Mouse (Mus musculus) thymus, adult 2 months (tissue): ENCODE measurements around the gene Gm6614. TPM values are rescaled to one million over a fixed set of nuclear protein-coding genes. Genes with fewer than 3 reads are reported as not detected.

Experiments used
- DNase-seq: peaks from one replicate; pipeline ENCODE4 v3.0.0; 2021
- H3K27ac ChIP-seq: fragments of 200-500 bp; 2 replicates; pipeline ENCODE4 v1.5.1; 2012; ENCODE audit warnings: low read length, control low read depth; ENCODE audit not compliant: control insufficient read depth, insufficient read depth
- H3K27me3 ChIP-seq: fragments of 200-500 bp; 2 replicates; pipeline ENCODE4 v1.6.1; 2012; ENCODE audit warnings: mild to moderate bottlenecking, low read length, moderate library complexity, mixed read lengths; ENCODE audit not compliant: control insufficient read depth, insufficient read depth
- H3K36me3 ChIP-seq: fragments of 200-500 bp; 2 replicates; pipeline ENCODE4 v1.6.1; 2012; ENCODE audit warnings: mild to moderate bottlenecking, low read length, moderate library complexity; ENCODE audit not compliant: control insufficient read depth, insufficient read depth
- H3K4me1 ChIP-seq: fragments of 200-500 bp; replicated peaks from 2 replicates; pipeline ENCODE4 v1.6.1; 2012; ENCODE audit warnings: low read length; ENCODE audit not compliant: control insufficient read depth, insufficient read depth
- H3K4me3 ChIP-seq: fragments of 200-500 bp; 2 replicates; pipeline ENCODE4 v1.5.1; 2012; ENCODE audit warnings: mild to moderate bottlenecking, low read length, control low read depth, moderate library complexity; ENCODE audit not compliant: control insufficient read depth, insufficient read depth
- CTCF ChIP-seq: fragments of 200-500 bp; IDR thresholded peaks from 2 replicates; pipeline ENCODE4 v1.5.1; 2012; ENCODE audit warnings: mild to moderate bottlenecking, control low read depth, low read length, moderate library complexity, borderline replicate concordance; ENCODE audit not compliant: control insufficient read depth, poor library complexity, insufficient read depth; ENCODE audit errors: extremely low read depth
- POLR2A ChIP-seq: fragments of 200-500 bp; IDR thresholded peaks from 2 replicates; pipeline ENCODE4 v1.6.1; 2012; ENCODE audit warnings: mild to moderate bottlenecking, low read length, control low read depth, moderate library complexity; ENCODE audit not compliant: control insufficient read depth, poor library complexity, insufficient read depth; ENCODE audit errors: extremely low read depth
- WGBS: fragments of 180-500 bp; shearing (Covaris S2); methylation state at CpG from one replicate; pipeline ENCODE4 v1.1.7; 2018; 5-methylcytosine and 5-hydroxymethylcytosine counted together
- polyA plus RNA-seq: library from polyadenylated mRNA; depleted of rRNA; stranded (reverse); fragments of >200 nt; gene quantifications from 2 replicates; pipeline ENCODE4 v1.2.3, GENCODE M21; 2012

The Gm6614 gene
- polyA plus RNA-seq, 1 experiment: not detected

- TF ChIP-seq CTCF (no peak), POLR2A (no peak)
- 81% methylated on average over 2 of the region's 2 CpGs for WGBS
- Histone ChIP-seq H3K4me3 (no peak overlapping the region), H3K27ac (no peak overlapping the region), H3K36me3 (no peaks in the 10 kb centered on the region), H3K4me1 (no peaks in the 10 kb centered on the region), H3K27me3 (no peaks in the 10 kb centered on the region)
- DNase-seq: no peak
Measured at GRCm38 (mm10) chr6:142035771-142036170, 24.6 kb upstream of the Gm6614 start.

GRCm38 (mm10) chr6:142021671-142022070 is 10.5 kb upstream of the Gm6614 start:
- no peak for TF ChIP-seq POLR2A
- TF ChIP-seq CTCF: no peak
- H3K27me3 ChIP-seq: no peaks in the 10 kb centered on the region
- no peak overlapping the region for H3K27ac ChIP-seq
- 84% methylated on average over 3 of the region's 3 CpGs for WGBS
- DNase-seq: no peak
- no peak overlapping the region for H3K4me3 ChIP-seq
- no peaks in the 10 kb centered on the region for H3K36me3 ChIP-seq
- H3K4me1 ChIP-seq: no peaks in the 10 kb centered on the region

- TF ChIP-seq POLR2A: no peak
- no peak for TF ChIP-seq CTCF
Measured at GRCm38 (mm10) chr6:141986772-141987171, 24.4 kb downstream of the Gm6614 start.

GRCm38 (mm10) chr6:141984644-141985043 is 26.6 kb downstream of the Gm6614 start:
- H3K27me3 ChIP-seq: no peaks in the 10 kb centered on the region
- DNase-seq: no peak
- no peak overlapping the region for H3K4me3 ChIP-seq
- TF ChIP-seq POLR2A: no peak
- TF ChIP-seq CTCF: no peak
- H3K27ac ChIP-seq: no peak overlapping the region
- H3K4me1 ChIP-seq: no peaks in the 10 kb centered on the region
- H3K36me3 ChIP-seq: no peaks in the 10 kb centered on the region
- WGBS: 81% methylated on average over 3 of the region's 3 CpGs

More at GRCm38 (mm10) chr6:141986772-141987171, 24.4 kb downstream of the Gm6614 start:
- H3K27ac ChIP-seq: no peak overlapping the region
- H3K36me3 ChIP-seq: no peaks in the 10 kb centered on the region
- over 99% methylated on average over 6 of the region's 6 CpGs for WGBS
- no peak overlapping the region for H3K4me3 ChIP-seq
- H3K4me1 ChIP-seq: no peaks in the 10 kb centered on the region
- no peaks in the 10 kb centered on the region for H3K27me3 ChIP-seq
- no peak for DNase-seq

GRCm38 (mm10) chr6:141962420-141962819 is 48.8 kb downstream of the Gm6614 start:
- 70% methylated on average over 1 of the region's 1 CpGs for WGBS
- Histone ChIP-seq H3K36me3 (no peaks in the 10 kb centered on the region), H3K4me3 (no peak overlapping the region), H3K27me3 (no peaks in the 10 kb centered on the region), H3K4me1 (no peaks in the 10 kb centered on the region), H3K27ac (no peak overlapping the region)
- DNase-seq: no peak
- no peak for TF ChIP-seq CTCF
- TF ChIP-seq POLR2A: no peak

GRCm38 (mm10) chr6:141961861-141962260 is 49.4 kb downstream of the Gm6614 start:
- Histone ChIP-seq H3K27ac (no peak overlapping the region), H3K4me3 (no peak overlapping the region), H3K36me3 (no peaks in the 10 kb centered on the region), H3K4me1 (no peaks in the 10 kb centered on the region), H3K27me3 (no peaks in the 10 kb centered on the region)
- 94% methylated on average over 3 of the region's 3 CpGs for WGBS
- TF ChIP-seq CTCF (no peak), POLR2A (no peak)
- no peak for DNase-seq

GRCm38 (mm10) chr6:141960482-141960881 is 50.7 kb downstream of the Gm6614 start:
- no peak for TF ChIP-seq CTCF
- TF ChIP-seq POLR2A: no peak
- Histone ChIP-seq H3K4me3 (no peak overlapping the region), H3K27ac (no peak overlapping the region), H3K36me3 (no peaks in the 10 kb centered on the region), H3K4me1 (no peaks in the 10 kb centered on the region), H3K27me3 (no peaks in the 10 kb centered on the region)
- no peak for DNase-seq
- whole genome bisulfite sequencing: 86% methylated on average over 5 of the region's 5 CpGs
